Mouse (Mus musculus): ENCODE measurements around the gene Gimap7.

Gene Gimap7

DNA sequence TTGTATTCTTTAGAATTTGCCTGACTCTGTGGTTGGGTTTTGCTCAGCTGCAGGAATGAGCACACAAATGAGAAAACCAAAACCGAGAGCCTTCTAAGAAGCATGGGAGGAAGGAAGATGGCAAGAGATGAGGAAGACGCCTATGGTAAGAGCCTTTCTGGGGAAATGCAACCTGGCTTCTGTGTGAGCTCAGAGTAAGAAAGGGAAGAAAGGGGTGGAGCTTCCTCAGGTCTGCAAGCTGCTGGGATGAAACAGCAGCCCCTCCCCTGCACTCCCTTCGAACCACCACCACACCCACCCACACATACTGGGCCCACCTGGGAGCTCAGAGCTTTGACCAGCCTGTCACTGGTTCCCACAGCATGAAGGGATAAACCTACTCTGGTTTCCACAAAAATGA is 22.9 kb downstream of the Gimap7 start:
- ATAC-seq (ENCODE audit: low TSS enrichment): no peak

DNA sequence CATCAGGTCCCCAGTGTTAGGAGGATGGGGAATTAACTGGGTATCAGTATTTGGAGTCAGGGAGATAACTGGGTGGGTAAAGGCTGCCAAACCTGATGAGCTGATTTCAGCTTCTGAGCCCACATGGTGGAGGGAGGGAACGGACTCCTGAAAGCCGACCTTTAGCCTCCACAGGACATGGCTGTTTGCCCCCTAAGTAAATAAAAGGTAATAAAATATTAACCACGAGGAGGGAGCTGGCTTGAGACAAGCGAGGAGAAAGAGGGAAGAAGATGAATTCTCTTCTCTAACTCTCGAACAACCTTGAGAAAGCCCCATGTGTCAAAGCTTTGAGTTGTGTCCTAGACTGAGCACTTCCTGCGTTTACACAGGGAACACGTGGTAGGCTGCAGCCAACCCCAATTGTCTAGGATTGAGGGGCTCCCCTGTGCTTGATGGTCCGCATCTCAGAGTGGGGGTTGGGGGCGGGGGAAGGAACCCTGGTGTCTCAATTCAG is 23.3 kb downstream of the Gimap7 start:
- no peak for ATAC-seq (ENCODE audit: low TSS enrichment)

DNA sequence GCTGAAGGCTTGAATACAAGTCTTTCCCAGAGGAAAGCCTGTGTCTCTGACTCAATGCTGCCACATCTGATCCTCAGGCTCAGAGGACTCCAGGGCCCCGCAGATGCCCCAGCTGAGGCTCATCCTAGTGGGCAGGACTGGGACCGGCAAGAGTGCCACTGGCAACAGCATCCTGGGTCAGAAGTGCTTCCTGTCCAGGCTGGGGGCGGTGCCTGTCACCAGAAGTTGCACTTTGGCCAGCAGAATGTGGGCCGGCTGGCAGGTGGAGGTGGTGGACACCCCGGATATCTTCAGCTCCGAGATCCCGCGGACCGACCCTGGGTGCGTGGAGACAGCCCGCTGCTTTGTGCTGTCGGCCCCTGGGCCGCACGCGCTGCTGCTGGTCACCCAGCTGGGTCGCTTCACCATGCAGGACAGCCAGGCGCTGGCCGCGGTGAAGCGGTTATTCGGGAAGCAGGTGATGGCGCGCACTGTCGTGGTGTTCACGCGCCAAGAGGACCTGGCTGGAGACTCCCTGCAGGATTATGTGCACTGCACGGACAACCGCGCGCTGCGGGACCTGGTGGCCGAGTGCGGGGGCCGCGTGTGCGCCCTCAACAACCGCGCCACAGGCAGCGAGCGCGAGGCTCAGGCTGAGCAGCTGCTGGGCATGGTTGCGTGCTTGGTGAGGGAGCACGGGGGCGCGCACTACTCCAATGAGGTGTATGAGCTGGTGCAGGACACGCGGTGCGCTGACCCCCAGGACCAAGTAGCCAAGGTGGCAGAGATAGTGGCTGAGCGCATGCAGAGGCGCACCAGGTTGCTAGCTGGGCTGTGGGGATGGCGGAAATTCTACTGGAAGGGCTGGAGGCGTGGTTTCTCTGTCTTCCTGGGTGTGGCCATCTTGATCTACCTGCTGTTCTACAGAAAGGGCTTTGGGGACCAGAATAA is 24.3 kb downstream of the Gimap7 start:
- ATAC-seq (ENCODE audit: low TSS enrichment): peak; percentile 72

DNA sequence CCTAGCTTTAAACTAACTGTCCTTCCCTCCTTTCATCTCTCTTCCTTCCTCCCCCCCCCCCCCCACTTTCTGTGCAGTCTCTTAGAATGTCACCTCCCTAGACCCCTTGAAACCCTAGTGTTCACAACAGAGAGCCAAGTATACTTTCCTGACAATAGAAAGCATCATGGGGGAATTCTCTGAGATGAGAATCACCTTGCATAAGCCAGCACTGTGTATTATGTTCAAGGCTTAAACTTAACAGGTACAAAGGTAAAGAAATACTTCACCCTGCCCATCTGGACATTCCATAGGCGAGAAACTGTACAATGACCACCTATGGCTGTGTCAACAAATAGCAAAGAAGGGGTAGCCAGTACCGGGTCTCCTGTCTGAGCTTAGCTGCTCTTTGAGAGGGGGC is 27.1 kb downstream of the Gimap7 start:
- ATAC-seq (ENCODE audit: low TSS enrichment): no peak

DNA sequence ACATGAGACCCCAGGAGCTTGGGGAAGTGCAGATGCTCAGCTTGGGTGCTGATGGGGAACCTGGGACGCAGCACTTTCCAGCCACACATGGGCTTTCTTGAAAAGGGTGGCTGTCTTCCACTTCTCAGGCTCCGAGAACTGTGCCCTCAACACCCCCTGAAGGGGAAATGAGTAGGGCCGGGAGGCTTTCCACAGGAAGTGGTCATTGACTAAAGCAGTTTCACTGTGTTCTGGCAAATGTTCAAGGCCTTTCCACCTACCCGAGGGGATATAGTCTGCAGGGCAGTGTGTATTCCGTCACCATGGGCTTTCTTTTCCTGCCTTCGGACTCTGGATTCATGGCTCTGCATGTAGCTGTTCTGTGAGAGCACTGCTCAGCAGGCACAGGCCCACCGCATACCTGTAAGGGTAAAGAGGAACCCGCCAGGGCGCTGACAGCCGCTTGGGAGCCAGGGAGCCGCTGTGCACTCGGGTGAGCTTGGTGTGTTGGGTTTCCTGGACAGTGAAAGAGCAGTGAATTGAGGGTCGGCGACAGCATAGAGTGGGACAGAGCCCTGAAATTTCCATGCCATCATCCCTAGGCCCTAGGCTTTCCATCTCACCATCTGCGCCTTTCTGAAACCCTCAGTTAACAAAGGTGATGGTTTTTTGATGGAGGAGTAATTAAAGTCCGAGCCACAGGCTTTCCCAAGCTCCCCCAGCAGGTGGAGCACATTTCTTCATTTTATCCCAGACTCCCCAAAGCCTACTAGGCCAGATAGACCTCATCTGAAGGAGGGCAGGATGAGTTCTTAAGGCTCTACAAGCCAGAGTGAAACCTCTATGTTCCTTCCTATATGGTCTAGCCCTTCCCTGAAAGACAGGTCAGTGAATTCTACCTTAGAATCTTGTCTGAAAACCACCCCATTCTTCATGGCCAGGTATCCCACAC is 27.8 kb downstream of the Gimap7 start, which contains the start of gene Gimap5:
Gimap5 (plus strand) TSS at position 239 of the 931 bp plus-strand sequence.
- peak; percentile 90 for ATAC-seq (ENCODE audit: low TSS enrichment)

DNA sequence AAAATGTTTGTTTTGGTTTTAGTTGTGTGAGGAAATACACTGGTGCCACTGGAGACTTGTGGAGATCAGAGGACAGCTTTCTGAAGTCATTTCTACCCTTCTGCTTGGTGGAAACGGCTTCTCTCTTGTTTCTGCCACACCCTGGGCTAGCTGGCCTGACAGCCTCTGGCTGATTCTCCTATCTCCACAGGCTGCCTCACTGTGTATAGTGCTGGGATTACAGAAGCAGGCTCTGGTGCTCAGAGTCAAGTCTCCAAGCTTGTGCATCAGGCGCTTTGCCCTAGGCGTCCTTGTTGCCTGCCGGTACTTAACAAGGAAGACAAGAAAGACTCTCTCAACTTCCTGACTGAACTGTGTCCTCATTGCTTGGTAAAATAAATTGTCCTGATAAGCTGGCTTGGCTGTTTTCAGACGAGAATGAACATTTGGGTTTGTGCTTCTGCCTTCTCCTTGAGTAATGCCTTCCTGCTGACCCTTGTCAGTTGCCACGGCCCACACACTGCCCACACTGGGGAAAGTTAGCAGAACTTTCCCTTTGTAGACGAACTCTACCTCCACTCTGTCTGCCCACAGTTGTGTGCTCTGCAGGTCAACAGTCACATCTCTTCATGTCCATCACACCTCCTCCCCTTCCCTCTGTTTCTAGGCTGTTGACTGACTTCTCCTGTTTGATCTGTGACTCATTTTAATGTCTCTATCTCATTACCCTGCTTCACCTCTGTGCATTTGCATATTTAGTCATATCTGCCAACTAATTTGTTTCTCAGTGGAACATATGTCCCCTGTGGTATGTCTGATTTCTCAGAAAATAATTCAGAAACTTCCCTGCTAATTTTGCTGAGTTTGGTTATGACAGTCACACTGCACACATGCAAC is 28.9 kb downstream of the Gimap7 start:
- no peak for ATAC-seq (ENCODE audit: low TSS enrichment)

DNA sequence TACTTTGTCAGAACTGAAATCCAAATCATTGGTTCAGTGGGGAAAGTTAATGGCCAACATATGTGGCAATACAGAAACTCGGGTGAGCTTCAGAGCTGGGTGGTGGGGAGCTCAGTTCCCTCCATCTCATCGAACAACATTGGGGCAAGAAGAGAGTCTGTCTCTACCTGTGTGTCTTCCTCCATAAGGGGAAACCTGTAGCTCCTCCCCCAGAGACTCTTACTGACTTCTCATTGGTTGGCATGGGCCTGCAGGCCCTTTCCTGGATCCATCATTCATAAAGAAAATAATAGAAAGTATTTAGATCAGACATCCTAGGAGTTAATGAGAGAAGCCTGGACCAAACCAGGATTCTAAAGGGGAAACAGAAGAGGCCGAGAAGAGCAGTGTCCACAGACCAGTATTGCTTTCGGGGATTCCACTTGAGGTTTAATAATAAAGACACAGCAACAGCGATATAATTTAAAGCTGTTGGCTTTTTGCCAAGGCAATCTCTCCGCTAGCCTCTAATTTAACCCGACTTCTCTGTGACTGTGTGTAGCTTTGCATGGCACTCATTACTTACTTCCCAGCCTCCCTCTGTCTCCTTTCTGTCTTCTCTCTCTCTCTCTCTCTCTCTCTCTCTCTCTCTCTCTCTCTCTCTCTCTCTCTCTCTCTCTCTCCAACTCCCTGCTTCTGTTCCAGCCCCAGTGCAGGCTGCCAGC is 45.3 kb downstream of the Gimap7 start:
- no peak for ATAC-seq (ENCODE audit: low TSS enrichment)

DNA sequence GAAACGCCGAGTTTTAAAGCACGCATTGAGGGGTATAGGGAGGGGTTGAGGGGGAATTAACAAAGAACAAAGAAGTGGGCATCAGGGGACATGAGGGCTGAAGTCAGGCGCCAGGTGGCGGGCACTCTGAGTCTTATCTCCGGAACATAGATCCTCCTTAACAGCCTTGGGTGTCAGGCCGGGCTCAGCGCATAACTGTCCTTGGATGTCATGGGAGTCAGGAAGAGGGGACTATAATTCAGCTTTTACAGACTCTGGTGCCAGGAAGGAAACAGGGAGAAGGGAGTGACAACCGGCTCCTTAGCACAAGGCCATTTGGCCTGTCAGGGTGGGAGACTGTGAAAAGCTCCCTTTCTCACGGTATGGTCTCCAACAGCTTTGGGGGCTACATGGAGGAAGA is 46.1 kb downstream of the Gimap7 start:
- ATAC-seq (ENCODE audit: low TSS enrichment): no peak

DNA sequence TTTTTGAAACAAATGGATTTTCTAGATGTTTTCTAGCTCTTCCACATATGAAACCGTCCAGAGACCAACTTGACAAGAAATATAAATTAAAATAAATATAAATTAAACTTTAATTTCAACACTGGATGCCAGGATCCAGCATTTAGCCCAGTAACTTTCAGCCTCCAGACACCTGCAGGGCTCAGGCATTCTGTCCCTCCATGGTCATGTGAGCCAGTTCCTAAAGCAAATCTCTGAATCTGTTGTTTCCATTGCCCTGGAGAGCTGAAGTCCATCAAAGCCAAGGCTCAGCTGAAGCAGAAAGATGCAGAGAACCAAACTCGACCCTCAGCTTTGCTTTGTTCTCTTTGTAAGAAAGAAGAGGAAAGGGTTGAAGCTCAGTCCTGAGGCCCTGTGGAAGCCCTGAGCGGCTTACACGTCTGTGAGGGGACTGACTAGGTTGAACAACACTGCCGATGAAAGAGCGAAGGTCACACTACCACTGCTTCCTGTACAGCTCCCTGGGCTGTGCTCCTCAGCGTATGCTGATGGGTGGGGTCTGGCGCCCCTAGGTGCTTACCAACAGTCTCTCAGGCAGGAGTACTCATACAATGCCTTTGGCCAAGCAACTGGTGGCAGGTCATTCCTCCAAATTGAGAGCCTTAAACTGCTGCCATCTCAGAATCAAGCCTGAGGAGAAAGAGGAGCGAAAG is 49.9 kb downstream of the Gimap7 start:
- ATAC-seq (ENCODE audit: low TSS enrichment): no peak

DNA sequence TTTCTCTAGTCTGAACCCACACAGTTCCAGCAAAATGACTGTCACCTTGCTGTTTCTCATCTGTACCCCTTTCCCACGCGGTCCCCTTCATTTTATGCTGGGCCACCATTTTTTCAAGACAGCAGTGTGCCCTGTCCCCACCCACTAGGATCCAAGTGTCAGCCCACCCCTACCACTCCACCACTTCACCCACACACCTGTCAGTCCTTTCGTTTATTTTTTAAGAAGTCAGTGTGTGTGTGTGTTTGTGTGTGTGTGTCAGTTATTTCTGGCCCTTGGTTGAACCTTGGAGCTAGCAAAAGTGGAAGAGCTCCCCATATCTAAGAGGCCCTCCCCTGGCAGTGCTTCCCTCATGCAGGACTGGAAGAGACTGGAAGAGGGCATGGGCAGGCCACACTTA is 50.5 kb downstream of the Gimap7 start:
- no peak for ATAC-seq (ENCODE audit: low TSS enrichment)

DNA sequence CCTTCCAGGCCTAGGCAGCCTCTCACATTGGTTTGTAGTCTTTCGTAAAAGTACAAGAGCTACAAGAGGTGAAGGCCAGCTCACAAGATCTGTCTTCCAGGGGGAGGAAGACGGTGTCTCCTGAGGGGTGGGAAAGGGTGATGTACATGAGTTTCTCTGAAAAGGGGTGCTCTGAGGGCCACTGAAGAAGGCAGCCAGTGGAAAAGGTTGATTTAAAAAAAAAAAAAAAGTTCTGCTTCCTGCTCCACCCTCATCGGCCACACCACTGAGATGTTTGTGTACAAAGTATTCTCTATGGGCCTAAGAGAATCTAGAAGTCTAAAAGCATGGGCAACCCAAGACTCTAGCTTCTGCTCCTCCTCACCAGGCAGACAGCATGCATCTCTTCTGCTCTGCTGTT is 52.3 kb downstream of the Gimap7 start, which contains the start of gene Gimap3:
Gimap3 (minus strand) TSS at position 156 of the 400 bp plus-strand sequence.
- ATAC-seq (ENCODE audit: low TSS enrichment): no peak

DNA sequence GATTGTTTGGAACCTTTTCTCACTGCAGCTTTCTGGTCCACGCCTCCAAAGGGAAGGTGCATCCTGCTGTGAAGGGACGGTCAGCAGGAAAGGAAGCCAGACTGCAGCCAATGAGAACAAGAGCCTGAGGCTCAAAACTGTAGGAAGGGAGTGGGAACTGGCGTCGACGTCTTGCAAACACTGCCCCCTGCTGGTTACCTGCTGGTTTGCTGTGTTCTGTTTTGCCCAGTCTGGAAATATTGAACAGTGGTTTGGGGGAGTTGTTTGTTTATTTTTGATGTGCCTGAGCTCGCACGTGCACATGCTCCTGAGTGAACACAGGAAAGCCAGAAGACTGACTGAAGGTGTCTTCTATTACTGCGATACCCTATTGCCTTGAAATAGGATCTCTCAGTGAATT is 53.6 kb downstream of the Gimap7 start:
- peak; percentile 98 for ATAC-seq (ENCODE audit: low TSS enrichment)

Data from frontal cortex, adult (tissue).